Comparison of ENCODE assay signal across 18 mouse cellular contexts in the genomic region with DNA sequence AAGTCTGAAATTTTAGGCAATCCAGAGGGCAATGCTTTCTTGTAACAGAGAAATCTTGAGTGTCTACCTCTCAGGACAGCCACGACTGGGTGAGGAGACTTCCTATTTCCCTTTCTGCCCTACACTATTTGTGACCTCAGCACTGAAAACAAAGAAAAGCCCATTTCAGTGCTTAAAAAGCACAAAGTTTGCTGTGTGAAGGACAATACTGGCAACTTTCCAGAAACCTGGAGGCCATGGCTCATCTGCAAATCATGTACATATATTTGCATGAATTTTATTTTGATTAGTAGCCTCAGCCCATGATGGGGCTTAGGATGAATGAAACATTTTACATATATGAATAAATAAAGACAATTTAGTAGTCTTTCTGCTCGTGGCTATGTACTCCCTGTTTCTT.
DNase-seq lines count a peak whose midpoint lies in the region; ATAC-seq and TF ChIP-seq lines count a peak whose summit lies in the region.
"Had no signal": no experiment of that assay in that cellular context is flagged by ENCODE, and none has a peak within 500 bp of the region (broad histone marks: within the 10 kb centered on the region; RNA-seq: fewer than 3 reads in every experiment).

No protein-coding gene starts in this region.

- no peak for TF ChIP-seq CTCF in forebrain, postnatal 0 days (IDR thresholded peaks at IDR 0.05; ENCODE audit: low read depth)

- no peak for ATAC-seq in embryonic facial prominence, embryonic 13.5 days (ENCODE audit: insufficient number of reproducible peaks, insufficient read depth, low FRiP score, low TSS enrichment, low read depth)
- ATAC-seq in forebrain, postnatal 0 days = peak; percentile 58; the same call in 1 of the 2 replicates
- peak; percentile 76; the same call in 1 of the 2 replicates for ATAC-seq in midbrain, embryonic 14.5 days (ENCODE audit: low FRiP score, low TSS enrichment)
- no peak for ATAC-seq in intestine, embryonic 16.5 days

- H3K9ac ChIP-seq in embryonic facial prominence, embryonic 13.5 days = no peak overlapping the region
- H3K9ac ChIP-seq in forebrain, postnatal 0 days = no peak overlapping the region
- H3K9ac ChIP-seq in midbrain, embryonic 14.5 days (replicated peaks; ENCODE audit: low read length) = no peak overlapping the region
- H3K9ac ChIP-seq in intestine, embryonic 16.5 days (ENCODE audit: low read depth, low read length) = no peak overlapping the region
- H3K9ac ChIP-seq: heart, embryonic 13.5 days; limb, embryonic 13.5 days; liver, embryonic 15.5 days had no signal

- H3K4me3 ChIP-seq in embryonic facial prominence, embryonic 13.5 days = no peak overlapping the region
- H3K4me3 ChIP-seq in embryonic facial prominence, embryonic 10.5 days = no peak overlapping the region
- H3K4me3 ChIP-seq in forebrain, postnatal 0 days (ENCODE audit: low read depth, low read length) = no peak overlapping the region
- no peak overlapping the region for H3K4me3 ChIP-seq in midbrain, embryonic 14.5 days (replicated peaks; ENCODE audit: low read depth, low read length)
- H3K4me3 ChIP-seq in intestine, embryonic 16.5 days (ENCODE audit: low read length) = no peak overlapping the region
- H3K4me3 ChIP-seq: heart, embryonic 13.5 days; left cerebral cortex, adult 2 months; limb, embryonic 13.5 days; liver, embryonic 15.5 days had no signal

- H3K4me2 ChIP-seq in embryonic facial prominence, embryonic 13.5 days = no peak overlapping the region
- no peak overlapping the region for H3K4me2 ChIP-seq in forebrain, postnatal 0 days (ENCODE audit: low read depth)
- no peak overlapping the region for H3K4me2 ChIP-seq in midbrain, embryonic 14.5 days (ENCODE audit: low read length)
- H3K4me2 ChIP-seq in intestine, embryonic 16.5 days (ENCODE audit: low read depth, low read length) = no peak overlapping the region
- H3K4me2 ChIP-seq: heart, embryonic 13.5 days; limb, embryonic 13.5 days; liver, embryonic 15.5 days had no signal

- WGBS in embryonic facial prominence, embryonic 13.5 days = 26% methylated on average over 2 of the region's 2 CpGs
- WGBS in embryonic facial prominence, embryonic 10.5 days = 61% methylated on average over 2 of the region's 2 CpGs
- WGBS in forebrain, postnatal 0 days = 13% methylated on average over 2 of the region's 2 CpGs
- WGBS in midbrain, embryonic 14.5 days = 17% methylated on average over 2 of the region's 2 CpGs
- 55% methylated on average over 2 of the region's 2 CpGs for WGBS in intestine, embryonic 16.5 days

- H3K27ac ChIP-seq in embryonic facial prominence, embryonic 13.5 days = peak overlapping the region; percentile 80
- H3K27ac ChIP-seq in embryonic facial prominence, embryonic 10.5 days (replicated peaks) = no peak overlapping the region
- H3K27ac ChIP-seq in forebrain, postnatal 0 days (ENCODE audit: low read depth, low read length) = peak overlapping the region; percentile 73
- H3K27ac ChIP-seq in midbrain, embryonic 14.5 days (replicated peaks; ENCODE audit: low read depth, low read length) = peak overlapping the region; percentile 84
- H3K27ac ChIP-seq in intestine, embryonic 16.5 days (ENCODE audit: low read length) = no peak overlapping the region
- H3K27ac ChIP-seq: heart, embryonic 13.5 days; left cerebral cortex, adult 2 months; limb, embryonic 13.5 days; liver, embryonic 15.5 days had no signal

- H3K27me3 ChIP-seq in embryonic facial prominence, embryonic 13.5 days = no peaks in the 10 kb centered on the region
- no peaks in the 10 kb centered on the region for H3K27me3 ChIP-seq in embryonic facial prominence, embryonic 10.5 days (replicated peaks; ENCODE audit: low read depth, poor library complexity, severe bottlenecking)
- H3K27me3 ChIP-seq in forebrain, postnatal 0 days (ENCODE audit: insufficient read depth, low read length) = no peaks in the 10 kb centered on the region
- no peaks in the 10 kb centered on the region for H3K27me3 ChIP-seq in midbrain, embryonic 14.5 days (ENCODE audit: control insufficient read depth, insufficient read depth, low read length)
- no peaks in the 10 kb centered on the region for H3K27me3 ChIP-seq in intestine, embryonic 16.5 days (replicated peaks; ENCODE audit: control insufficient read depth, insufficient read depth, low read length)
- H3K27me3 ChIP-seq: heart, embryonic 13.5 days; limb, embryonic 13.5 days; liver, embryonic 15.5 days had no signal

- H3K4me1 ChIP-seq in embryonic facial prominence, embryonic 13.5 days = peaks cover 10% of the 10 kb centered on the region
- H3K4me1 ChIP-seq in embryonic facial prominence, embryonic 10.5 days = no peaks in the 10 kb centered on the region
- peaks cover 5% of the 10 kb centered on the region; the same call in 1 of the 2 replicates for H3K4me1 ChIP-seq in forebrain, postnatal 0 days (ENCODE audit: insufficient read depth)
- 0 out of 2 replicates have a peak, but pooled peaks cover 7% of the 10 kb centered on the region for H3K4me1 ChIP-seq in midbrain, embryonic 14.5 days (ENCODE audit: control insufficient read depth, insufficient read depth, low read length)
- no peaks in the 10 kb centered on the region for H3K4me1 ChIP-seq in intestine, embryonic 16.5 days (ENCODE audit: control insufficient read depth, insufficient read depth, low read length)
- H3K4me1 ChIP-seq: heart, embryonic 13.5 days; limb, embryonic 13.5 days; liver, embryonic 15.5 days had no signal

- no peaks in the 10 kb centered on the region for H3K9me3 ChIP-seq in embryonic facial prominence, embryonic 13.5 days
- no peaks in the 10 kb centered on the region for H3K9me3 ChIP-seq in embryonic facial prominence, embryonic 10.5 days
- no peaks in the 10 kb centered on the region for H3K9me3 ChIP-seq in forebrain, postnatal 0 days (ENCODE audit: low read length)
- H3K9me3 ChIP-seq in midbrain, embryonic 14.5 days (ENCODE audit: control insufficient read depth, low read length) = no peaks in the 10 kb centered on the region
- no peaks in the 10 kb centered on the region for H3K9me3 ChIP-seq in intestine, embryonic 16.5 days (ENCODE audit: control insufficient read depth, low read length)
- H3K9me3 ChIP-seq: heart, embryonic 13.5 days; limb, embryonic 13.5 days; liver, embryonic 15.5 days had no signal

- no peaks in the 10 kb centered on the region for H3K36me3 ChIP-seq in embryonic facial prominence, embryonic 13.5 days
- no peaks in the 10 kb centered on the region for H3K36me3 ChIP-seq in embryonic facial prominence, embryonic 10.5 days (replicated peaks)
- no peaks in the 10 kb centered on the region for H3K36me3 ChIP-seq in forebrain, postnatal 0 days (ENCODE audit: insufficient read depth)
- no peaks in the 10 kb centered on the region for H3K36me3 ChIP-seq in midbrain, embryonic 14.5 days (ENCODE audit: control insufficient read depth, insufficient read depth, low read length)
- no peaks in the 10 kb centered on the region for H3K36me3 ChIP-seq in intestine, embryonic 16.5 days (ENCODE audit: control insufficient read depth, insufficient read depth, low read length)
- H3K36me3 ChIP-seq: heart, embryonic 13.5 days; limb, embryonic 13.5 days; liver, embryonic 15.5 days had no signal

- DNase-seq in embryonic facial prominence, embryonic 10.5 days (ENCODE audit: low spot score) = no peak
- DNase-seq in brain, adult 2 months (ENCODE audit: low read depth, low spot score) = peak; percentile 9
- DNase-seq in forebrain, postnatal 0 days = peak; percentile 74
- peak; percentile 84 for DNase-seq in midbrain, embryonic 14.5 days
- no peak for DNase-seq in urinary bladder, postnatal 4 days (ENCODE audit: low spot score in 2 of 2)
- no peak for DNase-seq in ovary, postnatal 36 days (ENCODE audit: low spot score)
- DNase-seq: cerebellum, adult 18-20 months; heart, postnatal 4 days; kidney, adult 8-10 months; kidney, postnatal 4 days; lung, postnatal 36 days; thymus, postnatal 36 days had no signal

Comparison
In these comparisons a context has a peak if more than half of its experiments do, and no peak if none do; other contexts are left out.
1. H3K27ac ChIP-seq: peak in embryonic facial prominence, embryonic 13.5 days (single experiment), forebrain, postnatal 0 days (single experiment) and midbrain, embryonic 14.5 days (single experiment); none in embryonic facial prominence, embryonic 10.5 days (single experiment) and intestine, embryonic 16.5 days (single experiment).
2. ATAC-seq: peak in forebrain, postnatal 0 days (single experiment) and midbrain, embryonic 14.5 days (single experiment); none in embryonic facial prominence, embryonic 13.5 days (single experiment) and intestine, embryonic 16.5 days (single experiment).
3. DNase-seq: peak in brain, adult 2 months (single experiment), forebrain, postnatal 0 days (single experiment) and midbrain, embryonic 14.5 days (single experiment); none in embryonic facial prominence, embryonic 10.5 days (single experiment), urinary bladder, postnatal 4 days (0 of 2) and ovary, postnatal 36 days (single experiment).